Mouse (Mus musculus) embryo, embryonic 10 days (tissue): ENCODE measurements around the gene Chst14.

Source experiments
- DNase-seq: peaks from one replicate; pipeline ENCODE4 v3.0.0-alpha.2; 2015; ENCODE audit warnings: low spot score

Gene Chst14

GRCm38 (mm10) chr2:118963676-118964012, 37.3 kb downstream of the Chst14 start:
- no peak for DNase-seq

- no peak for DNase-seq
These were observed 43.4 kb downstream of the Chst14 start for GRCm38 (mm10) chr2:118969585-118970147.

DNA sequence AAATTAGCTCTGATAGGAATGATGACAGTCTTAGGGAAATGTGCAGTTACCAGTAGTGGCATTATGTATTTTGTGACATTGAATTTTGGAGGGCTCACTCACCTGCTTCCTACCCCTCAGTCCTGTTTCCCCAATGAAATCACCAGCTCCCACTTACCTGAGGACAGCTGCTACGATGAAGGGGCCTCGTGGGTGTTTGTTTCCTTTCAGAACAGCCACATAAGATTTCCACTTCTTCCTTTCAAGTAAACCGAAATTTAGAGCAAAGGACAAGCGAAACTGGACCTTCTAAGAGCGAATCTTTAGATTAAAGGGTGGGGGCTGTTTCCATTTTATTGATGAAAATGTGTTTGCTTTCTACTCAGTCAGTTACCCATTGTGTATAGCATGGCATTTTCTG, 45.8 kb downstream of the Chst14 start:
- DNase-seq: no peak

DNA sequence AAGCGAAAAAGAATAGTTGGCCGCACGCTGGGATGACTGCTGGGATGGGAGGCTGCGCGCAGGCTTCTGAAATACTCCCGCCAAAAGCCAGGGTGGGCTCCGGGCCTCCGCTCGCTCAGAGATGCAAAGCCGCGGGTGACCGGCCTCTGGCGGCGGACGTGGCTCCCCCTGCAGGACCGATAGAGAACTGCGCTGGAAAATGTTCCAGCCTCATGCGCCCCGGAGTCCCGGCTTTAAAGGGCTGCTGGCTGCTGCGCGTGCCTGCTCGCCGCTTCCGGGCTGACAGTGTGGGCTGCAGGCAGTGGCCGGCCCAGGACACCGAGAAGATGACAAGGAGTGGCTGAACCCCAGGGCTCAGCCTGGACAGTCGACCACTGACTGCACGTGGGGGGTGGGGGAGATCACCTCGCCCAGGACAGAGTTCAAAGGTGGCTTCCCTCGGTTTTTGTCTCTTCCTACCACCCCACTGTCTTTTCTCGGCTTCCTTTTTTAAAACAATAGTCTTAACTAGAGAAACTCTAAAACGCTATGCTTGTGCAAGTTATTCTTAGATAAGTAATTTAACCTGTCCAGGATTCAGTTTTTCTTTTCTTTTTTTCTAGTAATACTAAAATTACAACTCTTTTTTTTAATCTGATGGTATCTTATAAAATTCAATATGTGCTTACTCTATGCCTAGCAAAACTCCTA, 46.5 kb downstream of the Chst14 start:
- peak; percentile 89 for DNase-seq

- no peak for DNase-seq
These were observed 49.6 kb downstream of the Chst14 start for GRCm38 (mm10) chr2:118975855-118976254.

DNA sequence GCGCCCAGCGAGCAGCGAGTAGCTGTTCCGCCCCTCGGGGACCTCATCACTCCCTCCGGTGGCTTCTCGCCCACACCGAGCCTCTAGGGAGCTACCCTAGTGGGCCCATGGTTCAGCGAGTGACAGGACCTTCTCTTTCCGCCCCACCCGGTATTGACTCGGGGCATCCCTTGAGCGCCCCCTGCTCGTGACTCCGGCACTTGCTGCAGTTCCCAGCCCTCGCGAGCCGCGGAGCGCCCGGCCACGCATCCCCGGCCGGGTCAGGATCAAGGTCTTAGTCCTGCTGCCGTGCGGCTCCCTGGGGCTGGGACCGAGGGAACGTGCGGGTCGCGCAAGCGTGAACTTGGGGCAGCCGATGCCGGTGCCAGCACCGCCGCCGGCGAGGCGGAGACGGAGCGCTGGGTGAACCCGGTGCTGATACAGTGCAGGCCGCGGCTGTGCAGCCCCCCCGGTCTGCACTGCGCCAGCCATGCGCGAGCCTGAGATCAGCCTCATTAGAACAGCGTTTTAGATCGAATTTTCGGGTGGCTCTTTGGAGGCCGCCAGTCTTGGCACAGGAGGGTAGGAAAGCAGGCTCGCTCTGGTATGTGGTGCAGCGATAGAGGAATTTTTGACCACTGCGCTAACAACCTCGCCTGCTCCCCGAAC, 50.1 kb downstream of the Chst14 start:
- peak; percentile 88 for DNase-seq

DNA sequence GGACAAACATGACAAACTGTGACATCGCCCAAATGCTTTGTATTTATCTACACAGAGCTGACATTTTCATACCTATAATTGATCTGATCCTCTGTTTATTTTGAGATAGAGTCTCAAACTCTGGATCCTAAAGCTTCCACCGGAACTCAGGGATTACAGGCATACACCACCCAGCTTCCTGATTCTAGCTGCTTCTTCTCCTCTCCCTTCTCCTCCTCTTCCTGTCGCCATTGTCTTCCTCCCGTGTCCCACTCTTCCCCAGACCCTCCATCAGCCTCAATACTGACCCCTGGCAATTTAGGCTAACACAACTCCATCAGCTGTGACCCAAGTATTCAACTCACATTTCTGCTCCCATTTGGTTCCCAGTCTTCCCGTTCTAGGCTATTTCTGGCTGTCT, 50.6 kb downstream of the Chst14 start:
- DNase-seq: no peak

GRCm38 (mm10) chr2:118978064-118978463, 51.8 kb downstream of the Chst14 start:
- peak; percentile 62 for DNase-seq
